Mouse (Mus musculus) C2C12 (cell line): ENCODE measurements at regions not wholly inside any gene's neighbourhood (a gene's known extent, or its start where the extent isn't known, plus 50 kb on each side); places are given as distances from the start of the nearest gene placed in this dataset.

Source experiments
- H3K27me3 ChIP-seq: one replicate; pipeline ENCODE4 v1.6.1; 2011; ENCODE audit not compliant: control insufficient read depth, insufficient read depth, insufficient read length
- H3K36me3 ChIP-seq: one replicate; pipeline ENCODE4 v1.6.1; 2011; ENCODE audit not compliant: control insufficient read depth, insufficient read depth
- H3K4me3 ChIP-seq: one replicate; pipeline ENCODE4 v1.5.1; 2011; ENCODE audit warnings: mild to moderate bottlenecking, control low read depth; ENCODE audit not compliant: poor library complexity, insufficient read depth, severe bottlenecking
- H3K79me2 ChIP-seq: one replicate; pipeline ENCODE4 v1.6.1; 2011; ENCODE audit not compliant: control insufficient read depth, insufficient read depth
- H3K79me3 ChIP-seq: one replicate; pipeline ENCODE4 v1.6.1; 2011; ENCODE audit warnings: low read depth, control low read depth
- H3ac ChIP-seq: one replicate; pipeline ENCODE3; 2011; ENCODE audit warnings: low read depth; ENCODE audit not compliant: control insufficient read depth, insufficient read length
- CEBPB ChIP-seq: IDR thresholded peaks from one replicate; pipeline ENCODE4 v1.6.1; 2011; ENCODE audit warnings: low read depth, mild to moderate bottlenecking, control low read depth, moderate library complexity
- CTCF ChIP-seq: IDR thresholded peaks from one replicate; pipeline ENCODE4 v1.5.1; 2011; ENCODE audit not compliant: control insufficient read depth, insufficient read depth, insufficient read length
- FOSL1 ChIP-seq: IDR thresholded peaks from one replicate; pipeline ENCODE4 v1.8.0; 2011; ENCODE audit warnings: mild to moderate bottlenecking, low read length; ENCODE audit not compliant: poor library complexity, insufficient read depth, severe bottlenecking
- MAX ChIP-seq: IDR thresholded peaks from one replicate; pipeline ENCODE4 v1.6.1; 2011; ENCODE audit warnings: mild to moderate bottlenecking, control low read depth
- MYOD1 ChIP-seq: IDR thresholded peaks from one replicate; pipeline ENCODE4 v1.6.1; 2011; ENCODE audit warnings: low read depth; ENCODE audit not compliant: control insufficient read depth, insufficient read length
- MYOG ChIP-seq: IDR thresholded peaks from one replicate; pipeline ENCODE4 v1.6.1; 2011; ENCODE audit not compliant: control insufficient read depth, insufficient read length; ENCODE audit errors: extremely low read depth
- USF1 ChIP-seq: IDR thresholded peaks from one replicate; pipeline ENCODE4 v1.6.1; 2011; ENCODE audit warnings: low read depth, mild to moderate bottlenecking, control low read depth, moderate library complexity

GRCm38 (mm10) chr10:46299521-46299920 lies 721.9 kb downstream of the Hace1 start:
- H3K36me3 ChIP-seq, result no peaks in the 10 kb centered on the region

DNA sequence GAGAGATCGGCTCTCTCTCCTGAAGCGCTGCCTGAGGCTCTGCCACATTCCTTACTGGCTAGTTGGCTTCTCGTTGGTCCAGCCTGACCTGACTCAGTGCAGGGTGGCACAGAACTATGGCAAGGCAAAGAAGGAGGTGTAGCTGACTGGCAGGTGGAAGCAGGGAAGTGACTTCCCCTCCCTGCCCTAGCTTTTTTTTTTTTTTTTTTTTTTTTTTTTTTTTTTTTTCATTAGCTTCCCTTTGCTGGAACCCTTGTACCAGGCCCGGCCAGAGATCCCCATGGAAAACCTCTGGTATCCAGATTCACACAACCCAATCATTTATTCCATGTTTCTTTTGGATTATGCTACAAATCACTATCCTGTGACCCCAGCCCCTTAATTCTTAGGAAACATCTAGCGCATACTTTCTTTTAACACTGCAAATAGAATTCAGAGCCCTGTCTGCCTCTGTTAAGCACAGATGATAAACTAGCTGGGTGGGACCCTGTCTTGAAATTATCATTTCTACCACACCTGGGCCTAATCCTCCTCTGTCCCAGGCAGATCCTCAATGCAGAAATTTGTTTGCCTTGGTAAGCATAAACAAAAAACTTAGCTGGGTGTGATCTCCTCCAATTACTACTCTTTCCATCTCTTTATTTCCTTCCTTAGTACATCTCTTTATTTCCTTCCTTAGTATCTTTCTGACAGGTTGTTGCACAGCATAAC lies 742.9 kb downstream of the Hace1 start:
- Histone ChIP-seq H3K27me3 (no peaks in the 10 kb centered on the region), H3K36me3 (no peaks in the 10 kb centered on the region), H3K4me3 (no peak overlapping the region), H3K79me3 (no peaks in the 10 kb centered on the region), H3K79me2 (no peaks in the 10 kb centered on the region), H3ac (no peak overlapping the region)
- no peak for TF ChIP-seq MAX

More at GRCm38 (mm10) chr10:46299521-46299920, 721.9 kb downstream of the Hace1 start:
- no peaks in the 10 kb centered on the region for H3K27me3 ChIP-seq
- H3K79me2 ChIP-seq, result no peaks in the 10 kb centered on the region
- no peak overlapping the region for H3K4me3 ChIP-seq
- no peaks in the 10 kb centered on the region for H3K79me3 ChIP-seq
- H3ac ChIP-seq, result no peak overlapping the region
- TF ChIP-seq CTCF, result no peak
- no peak for TF ChIP-seq USF1
- no peak for TF ChIP-seq MYOD1
- no peak for TF ChIP-seq CEBPB
- TF ChIP-seq MAX, result no peak
- TF ChIP-seq FOSL1, result no peak
- TF ChIP-seq MYOG, result no peak

DNA sequence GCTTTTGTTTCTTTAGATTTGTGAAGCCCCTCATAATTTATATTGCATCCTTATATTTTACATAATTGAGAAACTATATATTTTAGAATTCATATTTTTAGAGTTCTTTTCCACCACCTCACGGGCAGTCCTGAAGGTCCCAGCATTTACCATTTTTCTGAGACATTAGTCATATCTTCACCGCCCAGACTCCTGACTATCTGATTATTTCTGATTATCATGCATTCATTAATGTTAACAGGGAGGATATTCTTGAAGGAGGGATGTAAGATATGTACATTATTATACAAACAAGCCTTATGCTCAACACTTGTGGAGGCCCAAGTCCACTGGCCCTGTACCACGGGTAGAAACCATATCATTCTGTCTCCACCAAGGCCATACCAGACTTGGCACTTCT lies 743.4 kb downstream of the Hace1 start:
- H3ac ChIP-seq, result no peak overlapping the region

DNA sequence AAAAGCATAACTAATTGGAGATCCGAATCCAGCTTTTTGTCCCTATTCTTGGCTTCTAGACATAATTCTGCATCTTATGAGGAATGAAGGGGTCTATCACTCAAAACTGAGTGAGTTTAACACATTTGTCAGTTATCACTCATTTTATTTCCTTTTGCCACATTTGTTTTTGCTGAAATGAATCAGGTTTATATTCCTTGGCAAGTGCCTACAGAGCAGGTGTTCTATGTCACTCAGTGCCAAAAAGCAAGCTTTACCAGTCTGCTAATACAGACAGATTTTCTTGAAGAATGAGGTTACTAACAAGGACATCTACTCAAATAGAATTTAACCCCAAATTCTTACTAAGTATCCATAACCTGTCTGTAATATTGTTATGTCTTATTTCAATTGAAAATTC lies 751.4 kb downstream of the Hace1 start:
- no peaks in the 10 kb centered on the region for H3K79me2 ChIP-seq
- TF ChIP-seq FOSL1 (no peak), CEBPB (no peak), MYOD1 (no peak), MYOG (no peak), MAX (no peak), CTCF (no peak), USF1 (no peak)
- no peak overlapping the region for H3K4me3 ChIP-seq
- no peaks in the 10 kb centered on the region for H3K79me3 ChIP-seq
- H3K27me3 ChIP-seq, result no peaks in the 10 kb centered on the region
- H3ac ChIP-seq, result no peak overlapping the region
- H3K36me3 ChIP-seq, result no peaks in the 10 kb centered on the region

More for the DNA sequence above, 743.4 kb downstream of the Hace1 start:
- H3K36me3 ChIP-seq, result no peaks in the 10 kb centered on the region
- no peaks in the 10 kb centered on the region for H3K79me3 ChIP-seq
- no peaks in the 10 kb centered on the region for H3K79me2 ChIP-seq
- TF ChIP-seq MYOG (no peak), FOSL1 (no peak), MYOD1 (no peak), USF1 (no peak), CTCF (no peak), MAX (no peak), CEBPB (no peak)
- no peak overlapping the region for H3K4me3 ChIP-seq
- no peaks in the 10 kb centered on the region for H3K27me3 ChIP-seq

GRCm38 (mm10) chr10:46331599-46332283 lies 754.1 kb downstream of the Hace1 start:
- H3K27me3 ChIP-seq, result no peaks in the 10 kb centered on the region
- no peaks in the 10 kb centered on the region for H3K79me2 ChIP-seq
- no peaks in the 10 kb centered on the region for H3K36me3 ChIP-seq
- H3ac ChIP-seq, result no peak overlapping the region
- H3K4me3 ChIP-seq, result no peak overlapping the region
- no peaks in the 10 kb centered on the region for H3K79me3 ChIP-seq
- TF ChIP-seq USF1 (no peak), MYOD1 (no peak), CEBPB (no peak), CTCF (no peak), MAX (no peak), MYOG (no peak)

DNA sequence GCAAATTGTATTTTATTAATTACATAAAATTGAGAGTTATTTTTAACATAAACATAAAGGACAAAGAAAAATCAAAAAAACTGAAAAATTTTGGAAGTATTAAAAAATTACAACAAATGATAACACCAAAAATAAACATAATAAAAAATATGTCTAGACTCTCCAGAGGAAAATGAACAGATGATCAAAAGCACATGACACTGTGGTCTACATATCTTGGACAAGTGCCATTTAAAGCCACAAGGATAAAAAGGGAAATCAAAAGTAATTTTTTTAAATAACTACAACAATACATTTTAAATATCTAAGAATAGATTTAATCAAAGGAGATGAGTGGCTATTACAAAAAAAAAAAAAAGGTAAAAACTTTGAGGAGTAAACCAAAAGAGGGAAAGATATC lies 755.6 kb downstream of the Hace1 start:
- H3K27me3 ChIP-seq, result no peaks in the 10 kb centered on the region
- H3K79me3 ChIP-seq, result no peaks in the 10 kb centered on the region
- no peak overlapping the region for H3ac ChIP-seq
- no peak overlapping the region for H3K4me3 ChIP-seq
- no peaks in the 10 kb centered on the region for H3K79me2 ChIP-seq
- no peak for TF ChIP-seq MAX
- TF ChIP-seq MYOG, result no peak
- TF ChIP-seq MYOD1, result no peak
- TF ChIP-seq USF1, result no peak
- TF ChIP-seq CTCF, result no peak
- TF ChIP-seq FOSL1, result no peak
- TF ChIP-seq CEBPB, result no peak
- H3K36me3 ChIP-seq, result no peaks in the 10 kb centered on the region
